Mouse (Mus musculus) megakaryocyte, embryonic 14.5 days (primary cell): ENCODE results near the gene 4930564D02Rik.

Experiments
- FLI1 ChIP-seq: IDR thresholded peaks from 2 replicates; pipeline ENCODE4 v1.6.1; 2012; ENCODE audit warnings: low read length, inconsistent platforms, mixed read lengths
- GATA1 ChIP-seq: IDR thresholded peaks from 3 replicates; pipeline ENCODE4 v1.6.1; 2012; ENCODE audit warnings: mixed read lengths, low read length, inconsistent platforms, borderline replicate concordance

- TF ChIP-seq FLI1 (no peak), GATA1 (no peak)
Measured at GRCm38 (mm10) chr3:105062676-105063075, 4.0 kb upstream of the 4930564D02Rik start.
